Comparison of ENCODE assay signal across 8 mouse cellular contexts in genomic region chr5:29568848-29569377, GRCm38 (mm10). TPM values are rescaled to one million over a fixed set of nuclear protein-coding genes. Genes with fewer than 3 reads are reported as not detected.
A peak's percentile ranks its signal among the peaks of the same experiment; 100 is the strongest.
DNase-seq lines count a peak whose midpoint lies in the region; ATAC-seq and TF ChIP-seq lines count a peak whose summit lies in the region.

TSS of gene Ube3c (plus strand) at chr5:29569242.

- peak; percentile 95 for ATAC-seq in common myeloid progenitor, adult 5-6 weeks (replicated peaks; ENCODE audit: low read depth, poor library complexity, severe bottlenecking)
- peak; percentile 98 for ATAC-seq in hindbrain, postnatal 0 days
- ATAC-seq in megakaryocyte, adult 5-6 weeks (ENCODE audit: poor library complexity, severe bottlenecking) = peak; percentile 96

- peak; percentile 99 for DNase-seq in ZHBTc4 (ENCODE audit: low read depth, low spot score)
- peak; percentile 99 for DNase-seq in gastrocnemius, adult 2 months
- DNase-seq in hindbrain, postnatal 0 days (ENCODE audit: low spot score) = peak; percentile 99
- peak; percentile 99 for DNase-seq in left cerebral cortex, adult 2 months (ENCODE audit: extremely low spot score in 1 of 2, low spot score in 2 of 2)
- DNase-seq in right cerebral cortex, adult 2 months (ENCODE audit: low spot score in 2 of 2) = peak; percentile 98 to 99
- DNase-seq in urinary bladder, postnatal 14 days (ENCODE audit: low spot score) = peak; percentile 98

- H3K36me3 ChIP-seq in hindbrain, postnatal 0 days (ENCODE audit: insufficient read depth, low read length) = no peaks in the 10 kb centered on the region

- peak within 1 kb of the TSS; percentile 92 for H3K4me3 ChIP-seq in gastrocnemius, adult 2 months
- peak within 1 kb of the TSS; percentile 83 for H3K4me3 ChIP-seq in hindbrain, postnatal 0 days (ENCODE audit: low read length)
- peak within 1 kb of the TSS; percentile 61 for H3K4me3 ChIP-seq in left cerebral cortex, adult 2 months

- intact Hi-C loops in gastrocnemius, adult 2 months (cut with DNase I) = loop anchor here (10.0 kb wide), 1 partner anchor 184 kb away; no protein-coding TSS in a partner anchor
- intact Hi-C loops in left cerebral cortex, adult 2 months (cut with DNase I) = loop anchor here (1.0 to 5.0 kb wide), 4 partner anchors 82 to 1252 kb away; partner anchors contain the start of genes Dnajb6, Gm5129, Nom1 and Rbm33

- no peak for TF ChIP-seq CTCF in gastrocnemius, adult 2 months (IDR thresholded peaks at IDR 0.05)
- no peak for TF ChIP-seq CTCF in hindbrain, postnatal 0 days (IDR thresholded peaks at IDR 0.05; ENCODE audit: low read depth)
- no peak for TF ChIP-seq CTCF in left cerebral cortex, adult 2 months (IDR thresholded peaks at IDR 0.05)

- no peaks in the 10 kb centered on the region for H3K27me3 ChIP-seq in hindbrain, postnatal 0 days (ENCODE audit: insufficient read depth, low read length)

- WGBS in hindbrain, postnatal 0 days = under 1% methylated on average over 61 of the region's 72 CpGs

- peak within 1 kb of the TSS; percentile 89 for H3K27ac ChIP-seq in gastrocnemius, adult 2 months
- peak within 1 kb of the TSS; percentile 94 for H3K27ac ChIP-seq in hindbrain, postnatal 0 days
- H3K27ac ChIP-seq in left cerebral cortex, adult 2 months = peak within 1 kb of the TSS; percentile 92

- H3K4me1 ChIP-seq in hindbrain, postnatal 0 days (ENCODE audit: insufficient read depth, low read length) = peaks cover 9% of the 10 kb centered on the region

- peak within 1 kb of the TSS; percentile 80 for H3K4me2 ChIP-seq in hindbrain, postnatal 0 days (ENCODE audit: low read depth, low read length)

- peak within 1 kb of the TSS; percentile 78 for H3K9ac ChIP-seq in hindbrain, postnatal 0 days (replicated peaks; ENCODE audit: low read length)

- H3K9me3 ChIP-seq in hindbrain, postnatal 0 days (ENCODE audit: low read length) = no peaks in the 10 kb centered on the region

RNA-seq across cellular contexts. Expression of gene Ube3c, which starts in this region (rescaled TPM):
- total RNA-seq in common myeloid progenitor, adult 5-6 weeks (2017) = 33.4 and 47.7 TPM in 2 replicates
- 10 to 100 TPM; 35.9 to 36.3 TPM for total RNA-seq in gastrocnemius, adult 2 months (2021)
- total RNA-seq in hindbrain, postnatal 0 days (2014; rRNA removed) = 59.6 and 69.4 TPM in 2 replicates
- 35.6 TPM in 2 replicates for polyA plus RNA-seq in hindbrain, postnatal 0 days (2015; fragmentation: Nextera tagmentation; extraction: Ambion mirVana)
- 10 to 100 TPM; 67.8 to 72.8 TPM for total RNA-seq in left cerebral cortex, adult 2 months (2021)
- 21.1 and 27.0 TPM in 2 replicates for total RNA-seq in megakaryocyte, adult 5-6 weeks (2015)
- total RNA-seq in megakaryocyte, adult 5-6 weeks (2017) = 22.1 and 26.3 TPM in 2 replicates

Comparison
In these comparisons a context has a peak if more than half of its experiments do, and no peak if none do; other contexts are left out.
1. Peak in every context shown above with its lines: DNase-seq, ATAC-seq, H3K4me3 ChIP-seq and H3K27ac ChIP-seq.